Mouse (Mus musculus): ENCODE data around the gene Tada2b. TPM values are rescaled to one million over a fixed set of nuclear protein-coding genes. Genes with fewer than 3 reads are reported as not detected.

Tada2b gene
- total RNA-seq, 2 experiments from 2014 or later: 18.3 to 20.1 TPM

GRCm38 (mm10) chr5:36451119-36451518 is 33.0 kb downstream of the Tada2b start:
- no peak for DNase-seq
- intact Hi-C loops (cut with DNase I): no loop called here

GRCm38 (mm10) chr5:36449710-36450358 is 34.3 kb downstream of the Tada2b start:
- intact Hi-C loops (cut with DNase I): no loop called here
- DNase-seq: peak; percentile 57 to 64

- DNase-seq: no peak
- intact Hi-C loops (cut with DNase I): no loop called here
Observed at GRCm38 (mm10) chr5:36447872-36448271, 36.2 kb downstream of the Tada2b start.

GRCm38 (mm10) chr5:36446166-36446890 is 37.8 kb downstream of the Tada2b start:
- no peak for DNase-seq
- intact Hi-C loops (cut with DNase I): no loop called here

- intact Hi-C loops (cut with DNase I): no loop called here
- DNase-seq: no peak
Observed at GRCm38 (mm10) chr5:36445028-36445427, 39.1 kb downstream of the Tada2b start.

- intact Hi-C loops (cut with DNase I): no loop called here
- DNase-seq: no peak
Observed at GRCm38 (mm10) chr5:36444611-36445010, 39.5 kb downstream of the Tada2b start.

GRCm38 (mm10) chr5:36440741-36441140 is 43.3 kb downstream of the Tada2b start:
- DNase-seq: no peak
- intact Hi-C loops (cut with DNase I): no loop called here

- peak; percentile 27 to 36 for DNase-seq
- intact Hi-C loops (cut with DNase I): no loop called here
Observed at GRCm38 (mm10) chr5:36436858-36437257, 47.2 kb downstream of the Tada2b start.

GRCm38 (mm10) chr5:36434398-36434967 is 49.6 kb downstream of the Tada2b start:
- DNase-seq: no peak
- intact Hi-C loops (cut with DNase I): no loop called here

GRCm38 (mm10) chr5:36431711-36432110 is 52.4 kb downstream of the Tada2b start:
- DNase-seq: no peak
- intact Hi-C loops (cut with DNase I): no loop called here

GRCm38 (mm10) chr5:36429551-36429950 is 54.5 kb downstream of the Tada2b start:
- intact Hi-C loops (cut with DNase I): no loop called here

GRCm38 (mm10) chr5:36427831-36428230 is 56.3 kb downstream of the Tada2b start:
- intact Hi-C loops (cut with DNase I): no loop called here
- no peak for DNase-seq

More at GRCm38 (mm10) chr5:36429551-36429950, 54.5 kb downstream of the Tada2b start:
- DNase-seq: no peak

- intact Hi-C loops (cut with DNase I): no loop called here
- DNase-seq: no peak
Observed at GRCm38 (mm10) chr5:36426404-36426803, 57.7 kb downstream of the Tada2b start.

- no peak for DNase-seq
- intact Hi-C loops (cut with DNase I): no loop called here
Observed at GRCm38 (mm10) chr5:36424676-36425075, 59.4 kb downstream of the Tada2b start.

Other genes starting within 250 kb of the Tada2b start
- gene Sorcs2, start 86.1 kb downstream of the Tada2b start, total RNA-seq (2021): 10 to 100 TPM; 12.2 to 12.5 TPM
- 10 to 100 TPM; 60.6 to 62.4 TPM for gene Grpel1, start 19.3 kb downstream of the Tada2b start, total RNA-seq (2021)
- gene Ccdc96, start 303 bp upstream of the Tada2b start, total RNA-seq (2021): under 1 TPM; 0.14 to 0.22 TPM
- gene Tbc1d14, start 109.0 kb upstream of the Tada2b start, total RNA-seq (2021): 10 to 100 TPM; 19.4 to 22.8 TPM
- gene D5Ertd579e, start 211.7 kb upstream of the Tada2b start, total RNA-seq (2021): 10 to 100 TPM; 93.6 to 97.2 TPM